Mouse (Mus musculus): Measurements from ENCODE around the gene Rpl28. TPM values are rescaled to one million over a fixed set of nuclear protein-coding genes. Genes with fewer than 3 reads are reported as not detected.

Rpl28 gene
- total and polyA plus RNA-seq, 3 experiments: 269 to 2,603 (median 526) TPM

- H3K79me2 ChIP-seq (replicated peaks; ENCODE audit: control insufficient read depth, extremely low read depth, insufficient read depth, poor library complexity, severe bottlenecking): no peaks in the 10 kb centered on the region
- H3K27ac ChIP-seq (ENCODE audit: insufficient read depth, low read depth): no peak overlapping the region
- TF ChIP-seq USF2 (conservative IDR thresholded peaks at IDR 0.05; ENCODE audit: low read depth, low read length): no peak
- TF ChIP-seq EP300 (IDR thresholded peaks at IDR 0.05; ENCODE audit: low read length): no peak
- no peak for TF ChIP-seq CHD1 (IDR thresholded peaks at IDR 0.05; ENCODE audit: low read depth, low read length)
- no peak for TF ChIP-seq ETS1 (conservative IDR thresholded peaks at IDR 0.05; ENCODE audit: low read depth, low read length)
- TF ChIP-seq RAD21 (IDR thresholded peaks at IDR 0.05; ENCODE audit: low read depth, low read length): no peak
- no peak for TF ChIP-seq CTCF (conservative IDR thresholded peaks at IDR 0.05 in 1 of 2, IDR thresholded peaks at IDR 0.05 in 1 of 2; ENCODE audit: low read depth in 2 of 2, low read length in 2 of 2)
- TF ChIP-seq ZC3H11A (IDR thresholded peaks at IDR 0.05; ENCODE audit: low read depth, low read length): no peak
- TF ChIP-seq USF1 (IDR thresholded peaks at IDR 0.05; ENCODE audit: low read depth, low read length): no peak
- no peak for TF ChIP-seq ELF1 (IDR thresholded peaks at IDR 0.05; ENCODE audit: low read depth, low read length)
- no peak for TF ChIP-seq SIN3A (IDR thresholded peaks at IDR 0.05; ENCODE audit: low read length)
- no peak for TF ChIP-seq NELFE (IDR thresholded peaks at IDR 0.05; ENCODE audit: low read depth, low read length)
- no peak for TF ChIP-seq MAFK (IDR thresholded peaks at IDR 0.05; ENCODE audit: insufficient replicate concordance, low read length)
- TF ChIP-seq UBTF (IDR thresholded peaks at IDR 0.05; ENCODE audit: low read depth, low read length): no peak
- TF ChIP-seq TCF12 (IDR thresholded peaks at IDR 0.05; ENCODE audit: low read depth, low read length): no peak
- TF ChIP-seq MAZ (IDR thresholded peaks at IDR 0.05; ENCODE audit: low read depth, low read length): no peak
- dilution Hi-C loops (cut with MboI; ENCODE audit: extremely low pct_ligation_motif_present, extremely low pct_unique_long_range_greater_than_20kb, low sequenced_read_pairs): no loop called here
- DNase-seq (ENCODE audit: extremely low read depth): no peak
- H3K4me1 ChIP-seq (ENCODE audit: control insufficient read depth in 1 of 2, insufficient read depth in 2 of 2): peaks cover 7 to 15% of the 10 kb centered on the region in 2 experiments
- no peak overlapping the region for H3K4me3 ChIP-seq (replicated peaks in 1 of 3; ENCODE audit: low read depth in 2 of 3, low read length in 2 of 3, poor library complexity in 1 of 3)
- H3K36me3 ChIP-seq (replicated peaks in 1 of 2; ENCODE audit: control insufficient read depth in 1 of 2, insufficient read depth in 1 of 2, low read length in 1 of 2): no peaks in the 10 kb centered on the region
- 0 out of 2 replicates have a peak overlapping the region, but pooled peaks have one; percentile 73 for H3K4me2 ChIP-seq (ENCODE audit: insufficient read depth, low read depth, poor library complexity, severe bottlenecking)
- no peak overlapping the region for H3K9ac ChIP-seq (ENCODE audit: insufficient read depth, low read depth)
- no peaks in the 10 kb centered on the region for H3K9me3 ChIP-seq (replicated peaks; ENCODE audit: low read length)
- in situ Hi-C loops (cut with MboI; ENCODE audit: low pct_ligation_motif_present, low pct_unique_long_range_greater_than_20kb, low sequenced_read_pairs): no loop called here
- H3K27me3 ChIP-seq (replicated peaks): peaks cover 57% of the 10 kb centered on the region
Observed at GRCm38 (mm10) chr7:4842077-4842476, 49.4 kb downstream of the Rpl28 start.

GRCm38 (mm10) chr7:4842634-4843131 is 50.0 kb downstream of the Rpl28 start:
- H3K4me1 ChIP-seq (ENCODE audit: control insufficient read depth in 1 of 2, insufficient read depth in 2 of 2): peaks cover 7 to 15% of the 10 kb centered on the region in 2 experiments
- TF ChIP-seq NRF1 (IDR thresholded peaks at IDR 0.05; ENCODE audit: low read depth, low read length) (peak; percentile 72), ELF1 (IDR thresholded peaks at IDR 0.05; ENCODE audit: low read depth, low read length) (no peak)
- H3K27ac ChIP-seq (ENCODE audit: insufficient read depth, low read depth): no peak overlapping the region
- peak; percentile 57 for DNase-seq (ENCODE audit: extremely low read depth)
- in situ Hi-C loops (cut with MboI; ENCODE audit: low pct_ligation_motif_present, low pct_unique_long_range_greater_than_20kb, low sequenced_read_pairs): no loop called here
- H3K9me3 ChIP-seq (replicated peaks; ENCODE audit: low read length): no peaks in the 10 kb centered on the region
- peak overlapping the region; percentile 73 for H3K4me2 ChIP-seq (ENCODE audit: insufficient read depth, low read depth, poor library complexity, severe bottlenecking)
- H3K79me2 ChIP-seq (replicated peaks; ENCODE audit: control insufficient read depth, extremely low read depth, insufficient read depth, poor library complexity, severe bottlenecking): no peaks in the 10 kb centered on the region
- H3K27me3 ChIP-seq (replicated peaks): peaks cover 51% of the 10 kb centered on the region
- peak overlapping the region; percentile 34; the same call in 1 of the 2 replicates for H3K9ac ChIP-seq (ENCODE audit: insufficient read depth, low read depth)
- no peaks in the 10 kb centered on the region for H3K36me3 ChIP-seq (replicated peaks in 1 of 2; ENCODE audit: control insufficient read depth in 1 of 2, insufficient read depth in 1 of 2, low read length in 1 of 2)
- dilution Hi-C loops (cut with MboI; ENCODE audit: extremely low pct_ligation_motif_present, extremely low pct_unique_long_range_greater_than_20kb, low sequenced_read_pairs): no loop called here
- H3K4me3 ChIP-seq (replicated peaks in 1 of 3; ENCODE audit: low read depth in 2 of 3, low read length in 2 of 3, poor library complexity in 1 of 3): peak overlapping the region in 2 of 3 experiments; percentile 23 to 25

Data from CH12.LX (cell line).